Mouse (Mus musculus) adrenal gland, postnatal 10 days (tissue): ENCODE results near the gene 9430038I01Rik. TPM values are rescaled to one million over a fixed set of nuclear protein-coding genes. Genes with fewer than 3 reads are reported as not detected.

Experiments used
- DNase-seq: peaks from one replicate; pipeline ENCODE4 v3.0.0; 2021; ENCODE audit warnings: mixed read lengths
- total RNA-seq, 2 experiments: library from RNA; stranded (reverse); gene quantifications; 2 replicates each; pipeline ENCODE4 v1.2.3; 2021

9430038I01Rik gene
- total RNA-seq, 2 experiments from 2014 or later = 9.3 to 10.6 TPM

- no peak for DNase-seq
Measured at GRCm38 (mm10) chr7:137366736-137367135, 43.8 kb downstream of the 9430038I01Rik start.

- DNase-seq = peak; percentile 10
Measured at GRCm38 (mm10) chr7:137365056-137365455, 45.5 kb downstream of the 9430038I01Rik start.

- DNase-seq = no peak
Measured at GRCm38 (mm10) chr7:137364571-137364970, 46.0 kb downstream of the 9430038I01Rik start.

- peak; percentile 62 for DNase-seq
Measured at GRCm38 (mm10) chr7:137346860-137347259, 63.7 kb downstream of the 9430038I01Rik start.

GRCm38 (mm10) chr7:137346068-137346467 is 64.5 kb downstream of the 9430038I01Rik start:
- peak; percentile 49 for DNase-seq

GRCm38 (mm10) chr7:137333951-137334350 is 76.6 kb downstream of the 9430038I01Rik start:
- no peak for DNase-seq

Other genes starting within 250 kb of the 9430038I01Rik start
- 10 to 100 TPM; 11.7 to 22.6 TPM for gene Ebf3, start 96.3 kb downstream of the 9430038I01Rik start, total RNA-seq
- 100 to 1,000 TPM; 119 to 129 TPM for gene Glrx3, start 26.9 kb upstream of the 9430038I01Rik start, total RNA-seq